ENCODE assay signal across 23 mouse cellular contexts in genomic region chr10:95227590-95227989, GRCm38 (mm10).
DNase-seq lines count a peak whose midpoint lies in the region; ATAC-seq and TF ChIP-seq lines count a peak whose summit lies in the region.
"Had no signal": no experiment of that assay in that cellular context is flagged by ENCODE, and none has a peak within 500 bp of the region (broad histone marks: within the 10 kb centered on the region; RNA-seq: fewer than 3 reads in every experiment).

No protein-coding gene starts in this region.

- peaks cover 16% of the 10 kb centered on the region for H3K4me1 ChIP-seq in forebrain, embryonic 15.5 days
- H3K4me1 ChIP-seq in forebrain, embryonic 10.5 days = peaks cover 15% of the 10 kb centered on the region
- peaks cover 5% of the 10 kb centered on the region for H3K4me1 ChIP-seq in lung, embryonic 16.5 days (replicated peaks; ENCODE audit: control insufficient read depth, insufficient read depth, low read length)
- peaks cover under 1% of the 10 kb centered on the region; the same call in 1 of the 2 replicates for H3K4me1 ChIP-seq in forebrain, postnatal 0 days (ENCODE audit: insufficient read depth)
- H3K4me1 ChIP-seq in midbrain, embryonic 14.5 days (ENCODE audit: control insufficient read depth, insufficient read depth, low read length) = peaks cover 4% of the 10 kb centered on the region; the same call in 1 of the 2 replicates
- H3K4me1 ChIP-seq in hindbrain, embryonic 14.5 days (replicated peaks; ENCODE audit: control insufficient read depth, insufficient read depth, low read length) = 0 out of 2 replicates have a peak, but pooled peaks cover under 1% of the 10 kb centered on the region
- no peaks in the 10 kb centered on the region for H3K4me1 ChIP-seq in liver, postnatal 0 days (ENCODE audit: insufficient read depth)
- H3K4me1 ChIP-seq: hindbrain, embryonic 15.5 days; stomach, embryonic 15.5 days had no signal

- no peak for TF ChIP-seq EP300 in liver, postnatal 0 days (IDR thresholded peaks at IDR 0.05; ENCODE audit: low read depth)

- no peak overlapping the region for H3K4me3 ChIP-seq in forebrain, embryonic 15.5 days
- no peak overlapping the region for H3K4me3 ChIP-seq in forebrain, embryonic 10.5 days
- H3K4me3 ChIP-seq in lung, embryonic 16.5 days (ENCODE audit: low read length) = no peak overlapping the region
- H3K4me3 ChIP-seq in forebrain, postnatal 0 days (ENCODE audit: low read depth, low read length) = no peak overlapping the region
- no peak overlapping the region for H3K4me3 ChIP-seq in midbrain, embryonic 14.5 days (replicated peaks; ENCODE audit: low read depth, low read length)
- H3K4me3 ChIP-seq in hindbrain, embryonic 14.5 days (replicated peaks; ENCODE audit: low read length) = no peak overlapping the region
- H3K4me3 ChIP-seq in liver, postnatal 0 days (ENCODE audit: low read depth, low read length) = no peak overlapping the region
- H3K4me3 ChIP-seq: embryonic facial prominence, embryonic 15.5 days; heart, embryonic 13.5 days; hindbrain, embryonic 15.5 days; megakaryocyte, embryonic 14.5 days; neural tube, embryonic 12.5 days; stomach, embryonic 15.5 days had no signal

- 0 out of 2 replicates have a peak, but pooled peaks have one; percentile 32 for ATAC-seq in forebrain, embryonic 15.5 days (replicated peaks)
- ATAC-seq in lung, embryonic 16.5 days (ENCODE audit: low read depth) = peak; percentile 62
- ATAC-seq in forebrain, postnatal 0 days = 0 out of 2 replicates have a peak, but pooled peaks have one; percentile 30
- ATAC-seq in midbrain, embryonic 14.5 days (ENCODE audit: low FRiP score, low TSS enrichment) = no peak
- no peak for ATAC-seq in hindbrain, embryonic 14.5 days (ENCODE audit: low FRiP score)
- no peak for ATAC-seq in liver, postnatal 0 days

- no peak overlapping the region for H3K4me2 ChIP-seq in forebrain, embryonic 15.5 days (replicated peaks)
- no peak overlapping the region for H3K4me2 ChIP-seq in lung, embryonic 16.5 days (ENCODE audit: low read depth, low read length)
- no peak overlapping the region for H3K4me2 ChIP-seq in forebrain, postnatal 0 days (ENCODE audit: low read depth)
- no peak overlapping the region for H3K4me2 ChIP-seq in midbrain, embryonic 14.5 days (ENCODE audit: low read length)
- H3K4me2 ChIP-seq in hindbrain, embryonic 14.5 days (replicated peaks) = no peak overlapping the region
- H3K4me2 ChIP-seq in liver, postnatal 0 days (ENCODE audit: low read depth, low read length) = no peak overlapping the region
- H3K4me2 ChIP-seq: embryonic facial prominence, embryonic 15.5 days; heart, embryonic 13.5 days; hindbrain, embryonic 15.5 days; liver, embryonic 11.5 days; neural tube, embryonic 12.5 days; stomach, embryonic 15.5 days had no signal

- H3K36me3 ChIP-seq in forebrain, embryonic 15.5 days = no peaks in the 10 kb centered on the region
- H3K36me3 ChIP-seq in forebrain, embryonic 10.5 days (replicated peaks) = no peaks in the 10 kb centered on the region
- no peaks in the 10 kb centered on the region for H3K36me3 ChIP-seq in lung, embryonic 16.5 days (ENCODE audit: control insufficient read depth, insufficient read depth, low read length)
- H3K36me3 ChIP-seq in forebrain, postnatal 0 days (ENCODE audit: insufficient read depth) = no peaks in the 10 kb centered on the region
- H3K36me3 ChIP-seq in midbrain, embryonic 14.5 days (ENCODE audit: control insufficient read depth, insufficient read depth, low read length) = no peaks in the 10 kb centered on the region
- H3K36me3 ChIP-seq in hindbrain, embryonic 14.5 days (replicated peaks; ENCODE audit: control insufficient read depth, insufficient read depth) = no peaks in the 10 kb centered on the region
- H3K36me3 ChIP-seq in liver, postnatal 0 days (replicated peaks; ENCODE audit: insufficient read depth, low read length) = no peaks in the 10 kb centered on the region
- H3K36me3 ChIP-seq: embryonic facial prominence, embryonic 15.5 days; heart, embryonic 13.5 days; hindbrain, embryonic 15.5 days; neural tube, embryonic 12.5 days; stomach, embryonic 15.5 days had no signal

- DNase-seq in forebrain, embryonic 10.5 days (ENCODE audit: extremely low spot score, low spot score) = no peak
- no peak for DNase-seq in lung, postnatal 36 days
- no peak for DNase-seq in forebrain, postnatal 0 days
- no peak for DNase-seq in midbrain, embryonic 14.5 days
- no peak for DNase-seq in hindbrain, embryonic 14.5 days (ENCODE audit: low spot score)
- no peak for DNase-seq in liver, postnatal 0 days
- DNase-seq: cerebellum, adult 11 months; cerebellum, adult 9-11 months; gastrocnemius, postnatal 14 days; heart, adult 11 months; kidney, adult 2 months; left cerebral cortex, postnatal 4 days; thymus, postnatal 36 days had no signal

- no peak overlapping the region for H3K9ac ChIP-seq in forebrain, embryonic 15.5 days (replicated peaks)
- no peak overlapping the region for H3K9ac ChIP-seq in lung, embryonic 16.5 days (ENCODE audit: low read length)
- H3K9ac ChIP-seq in forebrain, postnatal 0 days = no peak overlapping the region
- H3K9ac ChIP-seq in midbrain, embryonic 14.5 days (replicated peaks; ENCODE audit: low read length) = no peak overlapping the region
- H3K9ac ChIP-seq in hindbrain, embryonic 14.5 days = no peak overlapping the region
- H3K9ac ChIP-seq in liver, postnatal 0 days (replicated peaks) = no peak overlapping the region
- H3K9ac ChIP-seq: embryonic facial prominence, embryonic 15.5 days; heart, embryonic 13.5 days; hindbrain, embryonic 15.5 days; neural tube, embryonic 12.5 days; stomach, embryonic 15.5 days had no signal

- peak overlapping the region; percentile 68 for H3K27ac ChIP-seq in forebrain, embryonic 15.5 days (replicated peaks)
- H3K27ac ChIP-seq in forebrain, embryonic 10.5 days = no peak overlapping the region
- no peak overlapping the region for H3K27ac ChIP-seq in lung, embryonic 16.5 days (ENCODE audit: low read length)
- H3K27ac ChIP-seq in forebrain, postnatal 0 days (ENCODE audit: low read depth, low read length) = peak overlapping the region; percentile 24; the same call in 1 of the 2 replicates
- H3K27ac ChIP-seq in midbrain, embryonic 14.5 days (replicated peaks; ENCODE audit: low read depth, low read length) = peak overlapping the region; percentile 63
- H3K27ac ChIP-seq in hindbrain, embryonic 14.5 days = no peak overlapping the region
- no peak overlapping the region for H3K27ac ChIP-seq in liver, postnatal 0 days (ENCODE audit: low read depth)
- H3K27ac ChIP-seq: embryonic facial prominence, embryonic 15.5 days; heart, embryonic 13.5 days; hindbrain, embryonic 15.5 days; kidney, postnatal 0 days; neural tube, embryonic 12.5 days; stomach, embryonic 15.5 days had no signal

- WGBS in forebrain, embryonic 15.5 days = 18% methylated on average over 1 of the region's 1 CpGs
- WGBS in forebrain, embryonic 10.5 days = 0% methylated on average over 1 of the region's 1 CpGs
- 30% methylated on average over 1 of the region's 1 CpGs for WGBS in lung, embryonic 16.5 days
- WGBS in forebrain, postnatal 0 days = 24% methylated on average over 1 of the region's 1 CpGs
- 5% methylated on average over 1 of the region's 1 CpGs for WGBS in midbrain, embryonic 14.5 days
- 15% methylated on average over 1 of the region's 1 CpGs for WGBS in hindbrain, embryonic 14.5 days
- WGBS in liver, postnatal 0 days (ENCODE audit: insufficient replicate concordance) = 30% methylated on average over 1 of the region's 1 CpGs

- no peaks in the 10 kb centered on the region for H3K9me3 ChIP-seq in forebrain, embryonic 15.5 days
- H3K9me3 ChIP-seq in forebrain, embryonic 10.5 days = no peaks in the 10 kb centered on the region
- H3K9me3 ChIP-seq in lung, embryonic 16.5 days (ENCODE audit: control insufficient read depth, low read length) = no peaks in the 10 kb centered on the region
- H3K9me3 ChIP-seq in forebrain, postnatal 0 days (ENCODE audit: low read length) = no peaks in the 10 kb centered on the region
- no peaks in the 10 kb centered on the region for H3K9me3 ChIP-seq in midbrain, embryonic 14.5 days (ENCODE audit: control insufficient read depth, low read length)
- H3K9me3 ChIP-seq in hindbrain, embryonic 14.5 days (ENCODE audit: control insufficient read depth, low read length) = no peaks in the 10 kb centered on the region
- H3K9me3 ChIP-seq in liver, postnatal 0 days (ENCODE audit: low read length) = no peaks in the 10 kb centered on the region
- H3K9me3 ChIP-seq: embryonic facial prominence, embryonic 15.5 days; heart, embryonic 13.5 days; hindbrain, embryonic 15.5 days; neural tube, embryonic 12.5 days; stomach, embryonic 15.5 days had no signal

- H3K27me3 ChIP-seq in forebrain, embryonic 15.5 days = no peaks in the 10 kb centered on the region
- H3K27me3 ChIP-seq in forebrain, embryonic 10.5 days (ENCODE audit: poor library complexity, severe bottlenecking) = no peaks in the 10 kb centered on the region
- H3K27me3 ChIP-seq in lung, embryonic 16.5 days (ENCODE audit: control insufficient read depth, insufficient read depth, low read depth, low read length) = no peaks in the 10 kb centered on the region
- H3K27me3 ChIP-seq in forebrain, postnatal 0 days (ENCODE audit: insufficient read depth, low read length) = no peaks in the 10 kb centered on the region
- no peaks in the 10 kb centered on the region for H3K27me3 ChIP-seq in midbrain, embryonic 14.5 days (ENCODE audit: control insufficient read depth, insufficient read depth, low read length)
- no peaks in the 10 kb centered on the region for H3K27me3 ChIP-seq in hindbrain, embryonic 14.5 days (ENCODE audit: control insufficient read depth, insufficient read depth, low read length)
- no peaks in the 10 kb centered on the region for H3K27me3 ChIP-seq in liver, postnatal 0 days (ENCODE audit: insufficient read depth, low read length)
- H3K27me3 ChIP-seq: embryonic facial prominence, embryonic 15.5 days; heart, embryonic 13.5 days; hindbrain, embryonic 15.5 days; neural tube, embryonic 12.5 days; stomach, embryonic 15.5 days had no signal

- TF ChIP-seq CTCF in forebrain, postnatal 0 days (IDR thresholded peaks at IDR 0.05; ENCODE audit: low read depth) = no peak
- TF ChIP-seq CTCF in liver, postnatal 0 days (IDR thresholded peaks at IDR 0.05; ENCODE audit: low read depth) = no peak

Comparison
In these comparisons a context has a peak if more than half of its experiments do, and no peak if none do; other contexts are left out.
1. H3K27ac ChIP-seq: peak in forebrain, embryonic 15.5 days (single experiment), forebrain, postnatal 0 days (single experiment) and midbrain, embryonic 14.5 days (single experiment); none in forebrain, embryonic 10.5 days (single experiment), lung, embryonic 16.5 days (single experiment), hindbrain, embryonic 14.5 days (single experiment) and liver, postnatal 0 days (single experiment).
2. ATAC-seq: peak in forebrain, embryonic 15.5 days (single experiment), lung, embryonic 16.5 days (single experiment) and forebrain, postnatal 0 days (single experiment); none in midbrain, embryonic 14.5 days (single experiment), hindbrain, embryonic 14.5 days (single experiment) and liver, postnatal 0 days (single experiment).